Mouse (Mus musculus) CD4-positive, CD25-positive, alpha-beta regulatory T cell, adult 9 weeks (primary cell): Measurements from ENCODE around the gene Prkg1. TPM values are rescaled to one million over a fixed set of nuclear protein-coding genes. Genes with fewer than 3 reads are reported as not detected.

Experiments
- polyA plus RNA-seq: library from polyadenylated mRNA; unstranded; fragments of 100-300 nt; shearing (Covaris generic); gene quantifications from one replicate; pipeline ENCODE4 v1.2.1, GENCODE M21; 2017

Prkg1 gene
- polyA plus RNA-seq, result not detected

GRCm38 (mm10) chr19:31764801-31765340 is at the start of gene Prkg1:
Gene Prkg1, minus strand, starts transcription at chr19:31765033.

DNA sequence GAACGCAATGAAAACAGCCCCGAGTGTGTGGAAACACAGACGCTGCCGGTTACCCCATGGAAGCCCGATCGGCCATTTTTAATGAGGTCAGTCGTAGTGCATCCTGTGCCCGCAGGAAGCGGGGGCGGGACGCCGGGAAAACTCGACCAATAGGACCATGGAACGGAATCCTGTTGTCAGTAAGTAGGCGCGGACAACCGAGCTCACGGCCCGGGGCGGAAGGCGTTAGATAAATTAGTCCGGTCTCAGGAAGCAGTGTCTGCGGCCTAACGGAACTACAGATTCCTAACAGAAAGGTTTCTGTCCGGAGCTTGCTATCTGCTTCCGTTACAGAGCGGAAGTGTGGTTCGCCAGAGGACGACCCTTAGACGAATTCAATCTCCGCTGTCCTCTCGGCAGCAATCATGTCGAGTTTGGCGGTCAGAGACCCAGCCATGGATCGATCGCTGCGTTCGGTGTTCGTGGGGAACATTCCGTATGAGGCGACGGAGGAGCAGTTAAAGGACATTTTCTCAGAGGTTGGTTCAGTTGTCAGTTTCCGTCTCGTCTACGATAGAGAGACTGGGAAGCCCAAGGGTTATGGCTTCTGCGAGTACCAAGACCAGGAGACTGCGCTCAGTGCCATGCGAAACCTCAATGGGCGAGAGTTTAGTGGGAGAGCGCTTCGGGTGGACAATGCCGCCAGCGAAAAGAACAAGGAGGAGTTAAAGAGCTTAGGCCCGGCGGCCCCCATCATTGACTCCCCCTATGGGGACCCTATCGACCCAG is 682.0 kb downstream of the Prkg1 start, which contains the start of gene Cstf2t:
Cstf2t (plus strand) TSS at position 176 of the 768 bp plus-strand sequence.

GRCm38 (mm10) chr19:30549044-30549853 is 1215.6 kb downstream of the Prkg1 start, which contains the start of gene Dkk1:
Gene Dkk1, minus strand, starts transcription at chr19:30549665.

Other genes with a start within 250 kb of the Prkg1 start
- 0.31 TPM for gene A1cf, start 103.7 kb upstream of the Prkg1 start, polyA plus RNA-seq